Mouse (Mus musculus): ENCODE results near the gene Anapc4.

Gene Anapc4

DNA sequence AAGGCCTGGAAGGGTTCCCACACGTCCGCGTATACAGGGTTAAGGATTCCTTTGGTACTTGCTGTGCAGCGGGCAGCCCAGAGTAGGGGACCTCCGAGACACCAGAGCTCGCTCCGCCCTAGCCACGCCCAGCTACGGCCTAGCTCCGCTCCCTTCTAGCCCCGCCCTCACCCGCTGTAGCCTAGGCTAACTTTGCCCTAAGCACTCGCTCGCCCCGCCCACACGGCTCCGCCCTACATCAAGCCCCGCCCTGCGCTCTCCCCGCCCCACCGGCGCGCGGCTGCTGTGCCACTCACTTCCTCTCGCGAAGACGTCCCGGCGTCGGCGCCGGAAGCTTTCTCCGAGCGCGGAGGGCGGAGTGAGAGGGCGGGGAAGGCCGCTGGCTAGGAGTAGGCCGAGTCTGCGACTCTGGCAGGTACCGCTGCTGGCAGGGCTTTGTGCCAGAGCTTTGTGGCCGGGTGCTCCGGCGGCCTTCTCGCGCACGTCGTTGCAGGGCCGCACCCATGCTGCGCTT is at the start of gene Anapc4:
TSS of gene Anapc4 (plus strand) at position 252 of the 514 bp plus-strand sequence.
- peak; percentile 99 for DNase-seq

DNA sequence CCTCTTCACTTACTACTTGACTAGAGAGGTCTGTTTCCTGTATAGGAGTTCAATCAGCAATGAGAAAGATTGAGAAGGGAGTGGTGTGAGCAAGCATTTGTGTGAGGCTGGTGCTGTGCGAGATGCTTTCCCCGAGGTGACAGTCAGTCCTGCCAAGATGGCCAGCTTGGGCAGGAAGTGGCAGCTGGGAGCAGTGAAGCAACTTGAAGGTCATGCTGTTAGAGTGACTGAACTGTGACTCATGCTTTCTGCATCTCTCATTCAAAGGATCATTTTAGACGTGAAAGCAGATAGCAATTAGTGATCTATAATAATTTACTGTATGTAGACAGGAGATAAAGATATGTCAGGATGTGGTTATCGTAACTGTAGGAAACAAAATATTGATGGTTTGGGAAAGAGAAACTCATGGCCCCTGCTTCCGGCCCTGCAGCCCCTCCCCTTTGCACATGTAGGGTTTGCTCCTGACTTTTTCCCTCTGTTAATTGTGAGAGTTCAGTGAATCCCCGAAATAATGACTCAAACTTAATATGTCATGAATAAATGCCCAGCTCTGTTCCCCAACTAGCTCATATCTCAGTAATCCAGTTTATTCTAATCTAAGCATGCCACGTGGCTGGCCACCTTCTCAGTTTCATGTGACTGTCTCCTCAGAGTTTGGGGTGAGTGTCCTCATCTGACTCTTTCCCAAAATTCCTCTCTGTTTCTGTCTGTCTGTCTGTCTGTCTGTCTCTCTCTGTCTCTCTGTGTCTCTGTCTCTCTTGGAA is 47.1 kb upstream of the Anapc4 start:
- DNase-seq: no peak

DNA sequence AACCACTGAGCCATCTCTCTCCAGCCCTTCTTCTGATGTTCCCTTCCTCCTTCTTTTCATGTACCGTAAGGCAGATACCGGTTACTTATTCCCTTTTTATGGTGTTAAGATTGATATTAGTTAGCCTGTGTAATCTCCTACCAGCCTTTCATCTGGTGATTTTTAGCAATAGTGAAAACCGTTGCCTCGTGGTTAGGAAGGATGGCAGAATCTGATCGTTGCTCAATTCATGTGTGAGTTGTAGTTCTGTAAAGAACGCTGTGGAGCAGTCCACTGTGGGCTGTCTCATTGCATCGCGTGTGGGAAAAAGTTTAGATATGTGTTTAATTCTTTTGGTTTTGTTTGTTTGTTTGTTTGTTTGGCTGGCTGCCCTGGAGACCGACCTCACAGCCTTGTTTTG is 40.6 kb upstream of the Anapc4 start:
- no peak for DNase-seq

DNA sequence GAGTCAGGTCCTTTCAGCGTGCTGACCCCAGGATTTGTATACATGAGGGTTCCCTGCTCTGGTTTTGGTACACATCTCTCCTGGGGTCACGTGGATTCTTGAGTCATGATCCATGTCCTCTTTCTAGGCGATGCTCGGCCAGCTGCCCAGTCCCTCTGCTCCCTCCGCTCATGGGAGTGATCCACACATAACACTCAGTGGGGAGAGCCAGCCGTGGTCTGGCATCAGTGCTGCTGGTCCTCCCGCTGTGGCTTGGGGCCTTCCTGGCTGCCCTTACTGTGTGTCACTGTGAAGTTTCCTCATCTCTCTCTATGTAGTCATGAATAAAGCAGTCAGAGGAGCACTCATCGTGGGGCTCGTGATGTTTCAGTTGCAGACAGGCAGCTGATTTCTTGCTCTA is 39.7 kb upstream of the Anapc4 start:
- DNase-seq: no peak

DNA sequence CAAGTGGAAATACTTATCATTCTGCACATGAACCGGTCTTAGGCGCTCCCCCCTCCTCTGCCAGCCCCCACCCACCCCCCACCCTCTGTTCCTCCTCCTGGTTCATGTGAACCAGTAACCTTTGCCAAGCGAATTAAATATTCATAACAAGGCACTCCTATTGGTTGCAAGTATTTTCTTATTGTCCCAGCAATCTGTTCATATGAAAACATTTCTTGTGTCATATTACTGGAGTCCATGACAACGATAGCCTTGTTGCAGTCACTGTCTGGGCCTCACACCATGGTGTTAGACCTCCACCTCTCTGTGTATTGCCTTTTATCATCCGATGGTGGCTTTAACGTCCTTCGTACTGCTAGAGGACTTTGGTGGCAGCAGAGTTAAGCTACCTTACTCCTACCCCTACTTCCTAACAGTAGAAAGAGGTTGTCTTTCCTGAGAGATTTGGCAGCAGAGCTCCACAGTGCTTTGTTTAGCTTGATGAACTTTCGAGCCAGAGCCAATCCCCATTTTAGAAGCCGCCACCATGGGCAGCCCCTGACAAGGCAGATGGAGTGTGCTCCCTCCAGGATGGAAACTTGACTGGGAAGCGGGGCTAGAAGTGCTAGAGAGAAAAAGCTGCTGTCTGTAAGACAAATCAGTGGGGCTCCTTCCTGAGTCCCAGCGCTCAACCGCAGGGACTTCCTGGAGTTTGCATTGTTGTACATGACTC is 34.4 kb upstream of the Anapc4 start:
- DNase-seq: no peak

DNA sequence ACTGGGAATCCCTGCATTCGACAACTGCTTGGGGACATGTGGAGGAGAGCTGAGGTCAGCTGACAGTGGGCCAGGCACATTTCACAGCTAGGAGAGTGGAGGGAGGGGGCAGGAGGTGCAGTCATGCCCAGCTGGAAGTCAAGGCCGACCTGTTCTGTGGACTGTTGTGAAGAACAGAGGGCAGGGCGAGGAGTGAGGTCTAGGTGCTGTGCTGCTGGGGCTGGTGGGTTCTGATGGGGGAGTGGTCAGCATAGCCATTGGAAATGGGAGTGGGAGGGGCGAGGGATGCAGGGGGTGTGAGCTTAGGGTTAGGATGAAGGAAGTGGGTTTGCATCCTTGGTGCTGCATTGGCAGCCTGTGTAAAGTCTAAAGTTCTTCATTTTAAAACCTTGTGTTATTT is 28.0 kb upstream of the Anapc4 start:
- DNase-seq: no peak

DNA sequence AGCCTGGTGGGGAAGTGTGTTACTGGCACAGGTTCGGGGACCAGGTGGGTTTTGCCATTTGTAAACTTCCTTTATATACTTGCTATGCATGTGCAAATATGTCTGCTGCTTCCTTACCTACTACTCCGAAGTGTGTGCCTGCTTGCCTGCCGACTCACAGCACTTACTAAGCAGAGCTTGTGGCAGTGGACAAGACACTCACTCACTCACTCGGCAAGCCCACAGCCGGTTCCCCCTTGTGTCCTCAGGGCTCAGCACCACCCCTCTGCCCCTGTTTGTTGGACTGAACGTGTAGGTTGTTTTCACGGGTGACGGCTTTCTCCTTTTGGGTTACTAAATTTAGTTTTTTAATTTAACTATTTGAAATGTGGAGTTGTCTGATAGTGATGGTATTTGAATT is 27.5 kb upstream of the Anapc4 start:
- no peak for DNase-seq

DNA sequence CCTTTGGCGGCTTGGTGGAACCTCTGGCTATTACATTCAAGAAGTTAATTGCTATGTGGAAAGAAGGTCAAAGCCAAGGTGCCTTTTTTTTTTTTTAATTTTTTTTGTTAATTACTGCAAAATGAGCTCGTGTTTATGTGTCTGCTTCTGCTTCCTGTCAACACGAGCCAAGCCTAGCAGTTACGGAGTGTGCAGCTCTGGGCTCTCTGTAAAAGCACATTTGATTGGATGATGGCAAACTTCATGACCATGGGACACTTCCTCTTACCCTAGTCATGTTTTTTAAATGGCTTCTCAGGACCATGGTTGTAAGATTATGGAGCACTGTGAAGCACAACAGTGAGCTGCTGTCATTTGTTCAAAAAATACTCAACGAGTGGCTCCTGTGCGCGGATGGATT is 26.8 kb upstream of the Anapc4 start:
- no peak for DNase-seq

DNA sequence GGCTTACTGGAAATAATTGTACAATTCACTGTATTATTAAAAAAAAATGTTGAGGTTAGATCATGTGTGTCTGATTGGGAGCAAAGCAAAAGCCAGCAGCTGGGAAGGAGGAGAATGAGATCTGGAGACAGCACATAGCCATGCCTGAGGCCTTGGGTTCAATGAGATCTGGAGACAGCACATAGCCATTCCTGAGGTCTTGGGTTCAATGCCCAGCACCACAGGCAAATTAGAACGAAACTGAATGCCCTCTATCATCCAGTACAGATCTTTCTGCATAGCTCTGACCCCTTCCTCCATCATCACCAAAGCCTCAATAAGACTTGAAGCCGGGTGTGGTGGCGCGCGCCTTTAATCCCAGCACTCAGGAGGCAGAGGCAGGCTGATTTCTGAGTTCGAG is 23.4 kb upstream of the Anapc4 start:
- no peak for DNase-seq

DNA sequence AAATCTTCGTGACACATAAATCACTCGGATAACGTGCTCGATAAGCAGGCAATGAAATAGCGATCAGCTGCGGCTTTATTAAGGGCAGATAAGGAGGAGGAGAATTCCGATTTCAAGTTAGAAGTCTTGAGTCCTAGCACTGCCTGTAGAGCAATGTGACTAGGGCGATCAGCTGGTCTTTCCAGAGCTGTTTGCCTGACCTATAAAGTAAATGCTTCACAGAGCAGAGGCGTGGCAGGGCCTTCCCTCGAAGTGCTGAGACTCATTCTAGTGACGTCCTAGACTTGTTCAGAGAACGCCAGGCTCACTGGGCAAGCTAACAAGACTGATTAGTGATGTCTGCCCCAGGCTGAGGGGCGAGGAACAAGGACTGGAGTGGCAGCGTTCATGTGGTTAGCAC is 22.8 kb upstream of the Anapc4 start:
- DNase-seq: no peak

DNA sequence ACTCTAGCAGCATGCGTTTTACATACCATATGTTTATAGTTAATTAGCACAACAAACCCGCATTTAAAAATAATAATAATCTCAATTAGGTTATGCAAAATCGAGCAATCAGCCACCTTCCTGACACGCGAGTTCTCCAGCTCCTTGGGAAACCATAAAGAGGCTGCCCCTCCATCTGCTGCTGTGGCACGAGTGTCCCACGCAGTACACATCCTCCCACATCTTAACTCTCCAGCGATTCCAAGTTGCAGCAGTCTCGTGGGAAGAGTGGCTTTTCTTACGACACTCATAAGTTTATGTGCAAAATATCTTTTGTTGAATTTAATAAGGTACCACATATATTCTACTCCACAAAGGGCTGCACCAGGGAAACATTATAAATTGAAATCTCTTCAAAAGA is 21.4 kb upstream of the Anapc4 start:
- no peak for DNase-seq

DNA sequence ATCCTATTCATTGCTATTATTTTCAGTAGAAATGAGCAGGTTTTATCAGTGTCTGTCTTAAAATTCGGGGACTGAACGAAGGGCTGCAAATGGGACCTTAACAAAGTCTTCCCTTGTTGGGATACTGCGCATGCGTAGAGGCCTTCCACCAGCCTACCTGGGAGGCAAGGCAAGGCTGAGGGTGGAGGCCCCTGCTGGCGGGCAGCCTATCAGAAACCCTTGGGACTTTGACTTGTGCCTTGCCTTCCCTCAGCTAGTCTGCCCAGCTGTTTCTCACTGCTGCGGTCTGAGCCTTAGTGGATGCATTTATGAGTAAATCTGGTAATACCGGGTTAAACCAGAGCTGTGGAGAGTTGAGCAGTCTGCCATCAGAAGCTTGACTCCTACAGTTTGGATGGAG is 20.5 kb upstream of the Anapc4 start:
- DNase-seq: no peak

DNA sequence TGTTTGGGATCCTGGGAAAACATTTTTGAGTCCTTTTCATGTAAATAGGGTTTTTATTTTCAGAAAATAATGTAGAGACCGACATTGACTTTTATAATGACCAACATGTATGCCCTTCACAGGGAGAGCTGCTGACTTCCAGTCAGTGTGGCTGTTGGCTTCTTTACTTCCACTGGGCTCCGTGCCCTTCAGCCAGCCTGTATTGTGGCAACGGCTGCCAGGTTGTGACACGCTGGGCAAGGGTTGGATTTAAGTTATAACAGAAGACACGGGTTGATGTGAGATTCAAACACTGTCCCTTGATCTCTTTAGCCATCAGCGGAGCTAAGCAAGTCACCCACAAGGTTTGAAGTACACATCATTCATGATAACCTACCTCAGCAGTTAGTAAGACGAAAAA is 15.1 kb upstream of the Anapc4 start:
- no peak for DNase-seq

DNA sequence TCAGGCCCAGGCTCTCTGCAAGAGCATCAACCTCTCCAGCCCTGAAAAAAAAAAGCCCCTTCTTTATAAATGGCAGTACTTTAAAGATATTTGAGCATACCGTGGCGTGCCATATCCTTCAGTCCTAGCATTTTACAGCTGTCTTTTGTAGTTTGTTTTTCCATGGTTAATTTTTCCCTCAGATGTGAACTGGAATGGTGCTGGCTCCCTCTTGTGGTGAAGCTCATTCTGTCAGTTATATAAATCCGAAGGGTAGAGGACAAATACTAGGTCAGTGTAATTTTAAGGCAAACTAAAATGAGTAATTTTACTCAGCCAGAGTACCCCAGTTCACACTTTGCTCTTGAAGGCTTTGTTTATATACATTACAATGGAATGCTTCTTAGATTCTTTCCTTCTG is 12.1 kb upstream of the Anapc4 start:
- peak; percentile 21 for DNase-seq

DNA sequence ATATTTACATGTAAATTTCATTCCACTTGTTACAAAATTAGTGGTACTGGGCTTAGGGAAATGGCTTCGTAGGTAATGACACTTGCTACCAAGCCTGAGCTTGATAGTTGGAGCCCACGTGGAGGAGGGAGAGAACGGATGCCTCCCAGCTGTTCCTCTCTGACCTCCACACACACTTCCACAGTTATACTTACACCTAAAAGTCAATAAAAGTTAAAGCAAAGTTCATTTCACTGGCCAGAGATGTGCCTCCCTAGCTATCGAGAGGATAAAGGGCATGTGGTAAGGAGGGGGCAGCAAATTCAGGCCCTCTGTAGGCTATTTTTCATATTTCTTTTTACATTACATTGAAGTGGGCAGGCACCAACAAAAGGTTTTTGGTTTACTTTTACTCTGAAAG is 5.9 kb upstream of the Anapc4 start:
- no peak for DNase-seq

DNA sequence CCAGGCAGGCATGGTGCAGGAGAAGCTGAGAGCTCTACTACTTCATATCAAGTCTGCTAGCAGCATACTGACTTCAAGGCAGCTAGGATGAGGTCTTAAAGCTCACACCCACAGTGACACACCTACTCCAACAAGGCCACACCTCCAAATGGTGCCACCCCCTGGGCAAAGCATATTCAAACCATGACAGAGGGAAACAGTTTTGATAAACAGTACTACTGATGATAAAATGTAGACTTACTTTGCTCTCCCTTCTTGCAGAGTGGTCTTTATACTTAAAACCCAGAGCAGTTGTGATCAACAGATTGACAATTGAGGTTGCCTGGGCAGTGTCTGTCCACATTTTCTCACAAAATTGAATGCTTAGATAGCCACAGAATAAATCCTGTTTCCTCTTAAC is 807 bp upstream of the Anapc4 start:
- peak; percentile 16 for DNase-seq

DNA sequence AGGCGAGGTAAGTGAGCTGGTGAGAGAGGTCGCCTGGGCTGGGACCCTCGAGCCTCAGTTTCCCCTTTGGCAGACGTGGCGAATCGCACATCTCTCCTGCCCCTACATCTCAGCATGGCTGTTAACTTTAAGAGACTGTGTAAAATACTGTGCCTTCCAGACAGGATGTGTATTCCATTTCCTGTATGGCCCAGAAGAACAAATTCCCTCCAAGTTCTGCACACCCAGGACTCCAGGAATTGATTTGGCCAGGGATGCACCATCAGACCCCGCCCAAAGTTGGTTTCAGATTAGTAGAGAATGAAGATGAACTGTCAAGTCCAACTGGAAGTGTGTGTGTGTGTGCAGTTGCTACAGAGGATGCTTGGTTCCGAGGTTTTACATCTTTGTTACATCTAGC is 574 bp downstream of the Anapc4 start:
- no peak for DNase-seq

DNA sequence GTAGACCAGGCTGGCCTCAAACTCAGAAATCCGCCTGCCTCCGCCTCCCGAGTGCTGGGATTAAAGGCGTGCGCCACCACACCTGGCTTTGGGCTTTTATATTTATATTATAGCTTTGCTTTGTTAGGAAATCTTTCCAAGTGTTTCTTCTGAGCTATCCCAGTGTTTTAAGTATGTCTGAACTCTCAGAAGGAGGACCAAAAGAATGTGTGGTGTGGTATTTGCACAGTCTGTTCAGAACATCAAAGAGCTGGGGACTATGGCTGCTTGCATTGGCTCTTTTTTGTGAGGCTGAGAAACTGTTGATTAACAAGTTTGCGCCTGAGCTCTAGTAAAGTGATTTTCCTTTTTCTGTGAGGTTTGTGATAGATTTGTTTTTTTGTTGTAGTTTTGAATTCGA is 10.5 kb downstream of the Anapc4 start:
- no peak for DNase-seq

DNA sequence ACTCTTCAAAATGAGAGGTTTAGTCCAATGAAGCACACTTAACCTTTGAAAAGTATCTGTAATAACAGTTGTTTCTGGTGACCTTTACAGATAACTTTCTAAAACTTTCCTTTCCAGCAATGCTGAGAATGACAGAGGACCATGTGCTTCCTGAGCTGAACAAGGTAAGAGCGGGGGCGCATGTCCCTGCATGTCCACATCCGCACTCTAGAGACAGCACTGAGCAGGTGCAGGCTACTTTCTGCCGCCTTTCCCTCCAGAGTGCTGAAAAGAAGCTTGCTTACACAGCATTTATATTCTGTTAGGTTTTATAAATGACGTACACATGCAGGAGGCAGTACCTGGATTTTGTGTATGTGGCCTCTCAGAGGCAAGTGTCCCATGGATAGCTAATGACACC is 21.9 kb downstream of the Anapc4 start:
- DNase-seq: no peak

DNA sequence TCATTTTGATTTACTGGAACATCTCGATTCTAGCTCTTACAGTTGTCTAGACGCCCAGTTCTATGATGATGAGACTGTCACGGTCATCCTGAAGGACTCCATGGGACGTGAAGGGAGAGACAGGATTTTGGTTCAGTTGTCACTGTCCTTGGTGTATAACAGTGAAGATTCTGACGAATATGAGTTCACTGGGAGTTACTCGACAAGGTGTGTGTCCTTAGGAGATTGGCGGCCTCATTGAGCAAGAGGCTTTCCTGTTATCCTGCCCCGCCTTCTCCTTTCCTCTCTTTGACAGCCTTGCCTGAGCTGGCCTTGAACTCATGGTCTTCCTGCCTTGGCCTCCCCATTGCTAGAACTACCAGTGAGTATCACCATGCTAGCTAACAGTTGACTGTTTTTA is 30.6 kb downstream of the Anapc4 start:
- no peak for DNase-seq

DNA sequence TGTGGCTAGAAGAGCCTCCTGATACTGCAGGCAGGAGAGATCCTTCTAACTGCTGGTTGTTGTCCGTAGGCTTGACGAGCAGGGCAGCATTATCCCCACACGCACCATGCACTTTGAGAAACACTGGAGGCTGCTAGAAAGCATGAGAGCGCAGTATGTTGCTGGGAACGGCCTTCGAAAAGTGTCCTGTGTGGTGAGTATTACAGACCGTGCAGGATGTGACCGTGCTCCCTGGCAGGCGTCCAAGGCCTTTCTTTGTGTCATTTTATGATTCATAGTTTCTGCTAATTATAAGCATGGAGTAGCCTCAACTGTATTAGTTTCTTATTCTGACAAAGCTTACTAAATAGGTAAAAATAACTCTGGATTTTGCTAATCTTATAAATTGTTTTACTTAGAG is 32.0 kb downstream of the Anapc4 start:
- peak; percentile 11 for DNase-seq

DNA sequence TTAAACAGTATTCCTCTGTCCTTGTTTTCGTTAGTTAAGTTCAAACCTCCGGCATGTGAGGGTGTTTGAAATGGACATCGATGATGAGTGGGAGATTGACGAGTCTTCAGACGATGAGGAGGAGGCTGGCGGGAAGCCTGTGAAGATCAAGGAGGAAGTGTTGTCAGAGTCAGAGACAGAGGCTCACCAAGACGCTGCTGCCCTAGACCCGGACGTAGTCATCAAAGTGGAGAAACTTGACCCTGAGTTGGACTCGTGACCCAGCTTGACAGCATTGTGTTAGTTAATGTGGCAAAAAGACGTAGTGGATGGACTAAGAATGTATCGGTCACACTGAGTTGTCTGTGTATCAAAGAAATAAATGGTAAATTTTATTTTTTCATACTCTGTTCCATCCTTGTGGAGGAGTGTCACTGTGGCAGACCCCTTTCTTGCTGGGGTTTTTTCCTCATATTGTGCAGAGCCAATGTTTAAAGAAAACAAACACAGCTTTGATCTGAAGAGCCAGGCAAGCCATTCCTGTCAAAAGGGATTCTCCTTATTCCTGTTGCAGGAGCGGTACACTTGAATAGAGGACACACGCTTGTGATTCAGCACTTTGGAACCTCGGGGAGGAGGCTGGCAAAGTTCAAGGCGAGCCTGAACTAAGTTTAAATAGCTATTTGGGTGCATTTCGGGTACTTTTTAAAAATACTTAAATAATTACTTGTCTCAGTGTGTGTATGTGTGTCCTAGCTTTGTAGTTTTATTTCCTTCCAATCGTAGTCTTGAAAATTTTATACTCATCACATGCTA is 32.7 kb downstream of the Anapc4 start:
- DNase-seq: no peak

DNA sequence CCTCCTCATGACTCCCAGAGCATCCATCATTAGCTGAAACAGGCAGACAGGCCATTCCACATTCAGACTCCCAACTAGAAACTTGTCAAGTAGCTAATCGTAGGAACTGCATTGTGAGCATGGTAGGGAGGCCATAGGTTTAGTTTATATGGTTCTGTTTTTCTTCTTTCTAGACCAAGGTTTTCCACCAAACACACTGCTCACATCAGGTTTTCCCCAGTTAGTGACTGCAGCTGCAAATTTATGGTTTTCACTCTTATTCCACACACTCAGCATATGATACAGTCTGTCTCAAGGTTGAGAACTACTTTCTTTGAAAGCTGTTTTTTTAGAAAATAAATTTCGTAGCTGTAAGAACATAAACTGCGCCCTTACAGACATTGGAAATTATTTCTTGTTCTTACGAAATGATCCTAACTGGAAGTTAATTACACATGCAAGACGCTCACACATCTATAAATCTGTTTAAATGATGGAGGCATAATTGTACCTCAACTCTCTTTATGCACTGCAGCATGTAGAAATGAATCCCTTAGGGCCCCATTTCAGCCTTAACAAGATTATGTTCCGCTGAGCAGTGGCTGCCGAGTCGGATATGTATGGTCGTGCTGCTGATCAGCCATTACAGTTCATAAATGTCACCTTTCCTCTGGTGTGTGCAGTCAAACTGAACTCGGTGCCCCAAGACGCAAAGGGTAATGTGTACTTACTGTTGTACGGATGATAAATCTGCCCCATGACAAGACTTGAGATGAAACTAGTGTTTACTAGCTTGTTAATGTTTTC is 35.3 kb downstream of the Anapc4 start:
- no peak for DNase-seq

Measured in cerebellum, adult 11 months (tissue).